Mouse (Mus musculus) thymus, postnatal 36 days (tissue): ENCODE data around the gene Gnl2.

Source experiments
- DNase-seq, 2 experiments: peaks; one replicate each; pipeline ENCODE4 v3.0.0; 2022; ENCODE audit warnings: mixed read lengths in 2 of 2

The Gnl2 gene

DNA sequence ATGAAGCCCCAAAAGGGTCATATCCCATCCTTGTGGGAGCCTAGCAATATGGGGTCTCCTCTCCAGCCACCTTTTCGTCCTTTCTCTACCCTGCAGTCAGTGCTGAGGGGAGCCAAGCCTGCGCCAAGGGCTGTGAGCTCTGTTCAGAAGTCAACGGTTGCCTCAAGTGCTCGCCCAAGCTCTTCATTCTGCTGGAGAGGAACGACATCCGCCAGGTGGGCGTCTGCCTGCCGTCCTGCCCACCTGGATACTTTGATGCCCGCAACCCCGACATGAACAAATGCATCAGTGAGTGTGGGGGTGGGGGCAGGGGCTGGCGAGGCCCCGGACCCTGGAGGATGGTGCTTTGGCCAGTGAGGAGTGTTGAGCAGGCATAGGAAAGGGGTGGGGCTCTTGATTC lies 11.5 kb upstream of the Gnl2 start:
- DNase-seq, result peak; percentile 7 to 36

DNA sequence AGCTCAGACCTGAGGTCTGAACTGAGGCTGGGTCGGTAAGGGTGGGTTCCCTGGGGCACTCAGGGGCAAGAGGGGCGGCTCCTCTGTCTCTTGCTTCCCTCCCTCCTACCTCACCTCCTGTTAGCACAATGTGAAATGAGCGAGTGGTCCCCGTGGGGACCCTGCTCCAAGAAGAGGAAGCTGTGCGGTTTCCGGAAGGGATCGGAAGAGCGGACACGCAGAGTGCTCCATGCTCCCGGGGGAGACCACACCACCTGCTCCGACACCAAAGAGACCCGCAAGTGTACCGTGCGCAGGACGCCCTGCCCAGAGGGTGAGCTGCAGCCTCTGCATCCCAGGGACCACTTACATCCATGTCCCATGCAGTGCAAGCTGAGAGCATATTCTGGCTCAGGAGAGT lies 8.9 kb upstream of the Gnl2 start:
- no peak for DNase-seq

DNA sequence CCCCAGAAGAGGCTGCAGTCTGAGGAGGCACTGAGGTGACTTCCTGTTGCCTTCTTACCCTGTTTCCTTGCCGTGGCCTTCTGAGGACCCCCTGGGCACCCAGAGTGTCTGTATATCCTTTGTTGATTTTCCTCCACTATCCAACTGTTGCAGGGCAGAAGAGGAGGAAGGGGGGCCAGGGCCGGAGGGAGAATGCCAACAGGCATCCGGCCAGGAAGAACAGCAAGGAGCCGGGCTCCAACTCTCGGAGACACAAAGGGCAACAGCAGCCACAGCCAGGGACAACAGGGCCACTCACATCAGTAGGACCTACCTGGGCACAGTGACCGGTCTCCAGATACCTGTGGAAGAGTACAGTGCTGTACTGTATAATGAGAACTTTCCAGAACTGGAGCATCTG lies 8.2 kb upstream of the Gnl2 start:
- no peak for DNase-seq

DNA sequence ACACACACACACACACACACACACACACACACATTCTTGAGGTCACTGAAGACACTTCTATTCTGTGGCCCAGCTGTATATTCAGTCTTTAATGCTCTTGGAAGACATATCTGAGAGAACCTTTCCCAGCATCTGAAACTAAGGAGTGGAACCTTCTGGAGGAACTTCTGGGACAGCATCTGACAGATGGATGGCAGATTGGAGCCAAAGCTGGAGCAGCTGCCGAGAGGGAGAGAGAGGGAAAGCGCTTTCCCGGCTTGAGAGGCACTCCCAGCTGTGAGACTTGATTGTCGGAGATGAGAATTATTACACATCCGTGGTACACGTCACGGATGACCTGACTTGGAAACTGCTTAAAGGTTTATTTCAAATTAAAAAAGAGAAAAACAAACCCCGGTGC lies 7.7 kb upstream of the Gnl2 start:
- no peak for DNase-seq

GRCm38 (mm10) chr4:125017431-125017830 lies 1.0 kb downstream of the Gnl2 start:
- DNase-seq, result no peak

DNA sequence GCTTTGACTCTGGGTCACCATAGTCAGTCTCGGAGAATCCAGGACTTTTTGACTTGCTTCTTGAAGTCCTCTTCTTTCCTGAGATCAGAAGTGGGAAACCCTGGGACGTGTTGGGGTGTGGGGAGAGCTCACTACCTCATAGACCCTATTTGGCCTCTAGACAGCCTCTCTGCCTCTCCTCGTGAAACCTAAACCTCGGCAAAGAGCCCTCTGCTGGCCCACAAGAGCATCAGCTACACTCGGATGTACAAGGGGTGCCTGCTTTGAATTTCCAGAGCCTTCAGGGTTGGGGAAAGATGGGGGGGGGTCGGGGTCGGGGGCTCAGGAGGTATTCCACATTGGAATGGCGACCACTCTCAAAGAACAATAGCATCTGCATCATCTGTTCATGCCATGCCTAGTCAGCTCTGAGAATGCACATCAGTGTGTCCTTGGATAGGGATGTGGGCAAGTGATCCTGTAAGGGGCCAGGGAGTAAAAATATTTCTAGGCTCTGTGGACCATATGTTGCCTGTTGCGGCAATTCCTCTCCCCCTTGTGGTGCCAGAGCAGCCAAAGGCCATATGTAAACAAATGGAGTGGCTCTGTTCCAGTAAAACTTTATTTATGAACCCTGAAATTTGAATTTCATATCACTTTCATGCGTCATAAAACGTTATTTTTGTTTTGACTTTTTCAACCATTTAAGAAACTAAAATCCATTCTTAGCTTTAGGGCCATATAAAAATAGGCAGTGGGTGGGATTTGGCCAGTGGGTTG lies 4.6 kb downstream of the Gnl2 start:
- DNase-seq, result no peak

DNA sequence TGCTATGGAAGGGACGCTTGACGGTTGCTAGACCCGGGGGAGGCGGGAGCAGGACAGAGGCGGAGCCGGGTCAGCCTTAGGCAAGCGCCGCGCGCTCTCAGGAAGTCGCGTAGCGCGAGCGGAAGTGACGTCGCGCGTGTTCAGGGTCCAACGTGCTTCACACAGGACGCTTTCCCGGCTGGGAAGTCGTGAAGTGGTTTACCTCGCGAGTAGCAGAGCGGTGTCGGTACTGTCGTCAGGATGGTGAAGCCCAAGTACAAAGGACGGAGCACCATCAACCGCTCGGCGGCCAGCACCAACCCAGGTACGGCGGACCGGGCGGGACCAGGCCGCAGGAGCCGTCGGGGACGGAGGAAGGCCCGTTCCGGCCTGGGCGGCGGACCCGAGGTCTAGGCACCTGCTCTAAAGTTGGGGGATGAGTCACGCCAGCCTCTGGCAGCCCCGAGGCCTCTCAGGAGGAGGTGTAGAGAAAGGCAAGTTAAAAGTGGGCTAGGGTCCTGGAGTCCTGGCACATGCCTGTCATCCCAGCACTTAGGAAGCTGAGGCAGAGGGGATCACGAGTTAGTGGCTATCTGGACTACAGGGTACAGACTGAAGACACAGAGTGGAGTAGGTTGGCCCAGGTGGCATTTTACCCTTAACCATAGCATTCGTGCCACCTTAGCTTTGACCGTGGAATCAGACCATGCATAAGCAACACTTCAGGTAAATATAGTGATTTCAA lies 13.7 kb downstream of the Gnl2 start:
- peak; percentile 84 to 88 for DNase-seq

- DNase-seq, result no peak
These were observed 18.0 kb downstream of the Gnl2 start for GRCm38 (mm10) chr4:125034341-125034740.

GRCm38 (mm10) chr4:125044454-125044853 lies 28.1 kb downstream of the Gnl2 start:
- DNase-seq, result no peak

DNA sequence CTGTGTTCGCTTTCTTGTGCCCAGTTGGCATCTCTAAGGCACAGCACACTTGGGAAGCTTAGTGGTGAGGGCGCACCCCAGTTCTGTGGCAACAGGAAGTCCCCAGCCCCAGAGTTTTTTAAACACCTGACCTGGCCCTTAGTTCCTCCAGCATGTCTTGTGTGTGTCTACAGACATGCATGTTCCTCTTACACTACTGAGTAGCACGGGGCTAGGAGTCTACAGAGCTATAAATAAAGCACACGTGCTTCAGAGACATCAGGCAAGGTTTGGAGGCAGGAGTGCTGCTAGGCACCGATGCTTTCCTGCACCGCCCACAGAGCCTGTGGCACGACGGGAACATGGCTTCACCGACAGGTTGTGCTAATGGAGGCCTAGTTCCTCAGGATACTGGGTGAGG lies 39.0 kb downstream of the Gnl2 start:
- DNase-seq, result no peak

GRCm38 (mm10) chr4:125056476-125056875 lies 40.1 kb downstream of the Gnl2 start:
- DNase-seq, result no peak

DNA sequence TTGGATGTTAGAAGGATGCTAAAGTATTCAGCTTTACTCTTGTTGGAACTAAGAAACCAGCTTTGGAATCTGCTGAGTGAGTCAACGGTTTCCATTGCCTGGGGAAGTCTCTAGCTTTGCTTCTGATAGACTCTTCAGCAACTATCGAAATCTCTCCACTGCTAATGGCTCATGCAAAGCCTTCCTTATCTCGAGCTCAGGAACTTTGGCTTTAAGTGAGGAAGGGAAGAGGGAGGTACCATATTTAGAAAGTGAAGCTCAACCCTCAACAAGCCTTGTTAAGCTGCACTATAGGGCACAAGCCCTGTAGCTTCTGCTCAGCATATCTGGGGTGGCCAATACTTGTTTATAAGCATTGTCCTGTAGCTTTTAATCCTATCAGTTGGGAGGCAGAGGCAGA lies 40.9 kb downstream of the Gnl2 start:
- no peak for DNase-seq

DNA sequence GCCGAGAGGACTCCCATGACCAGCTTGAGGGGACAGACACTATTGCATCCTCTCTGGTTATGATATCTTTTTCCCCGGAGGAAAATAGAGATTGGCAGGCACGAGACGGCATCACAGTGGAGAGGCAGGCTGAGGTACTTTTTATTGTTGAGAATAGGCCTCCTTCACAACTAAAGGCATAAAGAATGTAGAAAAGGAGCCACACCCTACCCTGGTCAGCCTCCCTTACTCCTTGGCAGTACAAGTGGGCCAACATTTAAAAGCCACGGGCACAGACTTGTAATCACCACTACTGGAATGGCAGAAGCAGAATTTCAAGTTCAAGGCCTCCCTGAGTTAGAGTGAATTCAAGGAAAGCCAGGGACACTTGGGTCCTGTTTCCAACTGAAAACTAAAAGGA lies 41.6 kb downstream of the Gnl2 start:
- DNase-seq, result no peak

DNA sequence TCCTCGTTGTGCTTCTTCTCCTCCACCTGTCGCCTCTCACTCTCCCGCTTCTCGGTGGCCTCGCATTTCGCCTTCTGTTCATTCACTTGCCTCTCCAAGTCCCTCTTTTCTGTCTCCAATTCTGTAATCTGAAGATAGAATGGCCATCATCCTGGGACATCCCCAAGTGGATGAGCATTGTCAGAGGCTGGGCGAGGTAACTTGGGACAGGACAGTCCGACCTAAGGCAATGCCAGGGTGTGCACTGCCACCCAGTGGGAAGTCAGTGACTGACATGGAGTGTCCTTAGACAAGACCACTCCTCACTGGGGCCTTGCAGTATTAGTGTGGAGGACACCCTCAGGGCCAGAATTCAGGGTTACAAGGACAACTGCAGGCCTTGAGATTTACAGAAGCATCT lies 42.6 kb downstream of the Gnl2 start:
- peak; percentile 37 to 44 for DNase-seq

GRCm38 (mm10) chr4:125063829-125064228 lies 47.4 kb downstream of the Gnl2 start:
- no peak for DNase-seq

- peak; percentile 63 to 73 for DNase-seq
These were observed 49.3 kb downstream of the Gnl2 start, which contains the start of gene Dnali1 for GRCm38 (mm10) chr4:125065517-125066307. Gene Dnali1, minus strand, starts transcription at chr4:125065703.

DNA sequence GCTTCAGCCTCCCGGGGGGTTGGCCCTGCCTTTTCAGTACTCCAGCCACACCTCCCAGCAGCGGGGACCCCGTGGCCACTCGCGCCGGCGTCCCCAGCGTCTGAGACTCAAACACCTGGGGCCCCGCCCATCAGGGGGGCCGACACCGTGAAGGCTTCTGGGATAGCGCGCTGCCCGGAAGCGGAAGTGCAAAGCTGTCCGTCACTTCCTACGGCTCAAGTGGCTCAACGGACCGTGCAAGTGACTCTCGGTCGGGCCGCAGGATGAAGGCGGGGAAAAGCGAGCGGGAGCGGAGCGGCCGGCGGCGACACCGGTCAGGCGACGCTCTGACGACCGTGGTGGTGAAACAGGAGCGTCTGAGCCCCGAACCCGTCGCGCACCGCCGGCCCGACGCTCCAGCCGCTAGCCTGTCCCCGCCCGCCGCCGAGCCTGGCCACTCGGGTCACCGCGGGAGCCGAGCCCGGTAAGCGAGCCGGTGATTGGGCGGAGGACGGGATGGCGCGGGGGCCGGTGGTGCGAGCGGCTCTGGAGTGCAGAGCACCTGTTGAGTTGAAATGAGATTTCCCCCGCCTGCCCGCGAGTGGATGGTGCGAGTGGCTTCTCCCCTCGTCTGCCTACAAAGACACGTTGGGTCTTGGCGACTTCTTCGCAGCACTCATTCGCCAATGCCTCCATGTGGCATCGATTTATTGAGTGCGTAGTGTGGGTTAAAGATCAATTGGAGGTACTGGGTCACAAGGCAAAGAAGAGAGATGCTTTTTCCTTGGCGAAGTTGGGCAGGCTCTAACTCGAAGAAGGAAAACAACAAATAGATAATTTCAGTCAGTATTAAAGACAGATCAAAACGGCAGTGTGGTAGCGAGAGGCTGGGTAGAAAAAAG lies 50.3 kb downstream of the Gnl2 start, which contains the start of gene Snip1:
TSS of gene Snip1 (plus strand) at position 183 of the 881 bp plus-strand sequence.
- DNase-seq, result peak; percentile 92

DNA sequence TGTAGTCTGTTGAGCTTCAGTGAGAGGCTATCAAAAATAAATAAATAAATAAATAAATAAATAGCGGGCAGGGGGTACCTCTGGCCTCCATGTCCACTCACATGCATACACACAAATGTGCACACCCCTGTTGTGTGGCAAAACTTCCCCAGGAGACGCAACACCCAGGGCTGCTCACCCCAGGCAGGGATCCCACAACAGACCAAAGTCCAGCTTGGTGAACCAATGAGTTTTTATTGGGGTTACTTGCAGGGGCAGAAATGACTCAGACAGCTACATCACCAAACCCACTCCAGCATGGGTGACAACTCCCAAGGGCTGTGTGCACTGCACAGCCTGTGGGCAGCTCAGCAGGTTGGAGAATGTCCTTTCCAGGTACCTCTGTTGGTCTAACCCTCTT lies 61.3 kb downstream of the Gnl2 start:
- DNase-seq, result no peak

- DNase-seq, result no peak
These were observed 62.3 kb downstream of the Gnl2 start for GRCm38 (mm10) chr4:125078698-125079097.

DNA sequence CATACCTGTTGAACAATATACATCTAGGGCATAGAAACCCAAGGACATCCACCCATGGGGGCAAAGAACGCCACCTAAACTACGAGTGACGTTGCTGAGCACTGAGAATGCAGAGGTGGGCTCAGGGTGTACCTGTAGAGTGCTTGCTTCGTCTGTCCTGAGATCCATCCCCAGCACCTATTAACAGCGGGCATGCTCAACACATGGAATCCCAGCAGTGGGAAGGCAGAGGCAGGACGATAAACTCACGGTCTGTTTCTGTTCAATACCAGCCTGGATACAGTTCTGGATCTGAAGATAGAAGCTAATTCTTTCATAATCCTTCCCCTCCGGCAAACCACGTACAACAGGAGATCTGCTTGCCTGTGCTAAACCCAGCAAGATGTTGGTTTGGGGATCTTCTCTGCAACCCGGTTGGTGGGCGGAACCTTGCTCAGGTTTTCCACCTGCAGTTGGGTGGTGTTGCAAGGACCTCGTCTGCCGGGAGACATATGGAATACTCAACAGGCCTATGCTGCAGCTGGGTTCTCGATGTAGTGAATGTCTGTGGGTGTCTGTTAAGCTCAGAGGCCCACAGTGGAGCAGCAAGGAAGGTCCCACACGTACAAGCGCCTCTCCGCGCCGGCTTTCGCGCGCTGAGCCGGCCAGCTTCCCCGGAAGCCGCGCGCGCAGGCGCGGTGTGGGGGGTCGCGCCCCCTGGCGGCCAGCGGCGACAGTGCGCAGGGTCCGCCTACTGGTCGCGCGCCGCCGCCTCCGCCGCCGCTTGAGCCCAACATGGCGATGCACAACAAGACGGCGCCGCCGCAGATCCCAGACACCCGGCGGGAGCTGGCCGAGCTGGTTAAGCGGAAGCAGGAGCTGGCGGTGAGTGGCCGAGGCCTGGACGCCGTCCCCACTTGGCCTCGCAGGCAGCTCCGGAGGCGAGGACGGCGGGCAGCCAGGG lies 68.3 kb downstream of the Gnl2 start, which contains the start of gene Meaf6:
TSS of gene Meaf6 (plus strand) at position 732 of the 943 bp plus-strand sequence.
- DNase-seq, result peak; percentile 92 to 94

DNA sequence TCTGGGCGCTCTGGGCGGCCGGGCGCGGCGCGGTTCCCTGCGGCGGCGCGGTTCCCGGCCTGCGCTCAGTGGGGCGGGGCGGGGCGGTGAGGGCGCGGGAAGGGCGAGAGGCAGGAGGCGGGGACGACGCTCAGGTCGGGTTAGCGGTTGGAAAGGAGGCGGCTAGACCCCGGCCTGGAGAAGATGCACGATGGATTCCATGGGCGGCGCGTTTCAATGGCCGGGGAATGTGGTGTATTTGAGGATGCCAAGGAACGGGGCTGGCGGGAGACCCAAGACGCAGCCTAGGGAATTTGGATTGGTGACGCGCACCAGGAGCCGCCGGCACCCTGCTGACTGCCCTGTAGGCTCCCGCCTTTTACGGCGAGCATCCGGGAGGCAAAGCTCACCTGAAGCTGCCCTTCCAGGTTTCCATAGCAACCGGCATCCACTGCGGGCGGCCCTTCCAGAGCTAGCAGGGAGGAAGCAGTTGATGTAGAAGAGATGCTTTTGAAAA lies 69.0 kb downstream of the Gnl2 start:
- DNase-seq, result no peak
